Mouse (Mus musculus) Patski (cell line): ENCODE measurements around the gene Wdsub1. TPM values are rescaled to one million over a fixed set of nuclear protein-coding genes. Genes with fewer than 3 reads are reported as not detected.

ENCODE experiments used
- ATAC-seq: fragments of 100-300 bp; one replicate; pipeline ENCODE4 v1.8.0; 2021
- CTCF ChIA-PET: fragments of 350-600 bp; sonication (Branson Sonifier 250); formaldehyde crosslinking; loops from one replicate; lab custom pipeline; 2022; ENCODE audit warnings: inconsistent platforms; lab: Charles Lee
- POLR2A ChIA-PET: fragments of 350-600 bp; sonication (Branson Sonifier 250); formaldehyde crosslinking; loops from one replicate; lab custom pipeline; 2022; ENCODE audit warnings: antibody characterized with exemption, inconsistent platforms; lab: Charles Lee
- DNase-seq: peaks from one replicate; pipeline ENCODE4 v3.0.0-alpha.2; 2011; ENCODE audit warnings: low read depth, low spot score
- H3K27me3 ChIP-seq: fragments of 371-371 bp; one replicate; pipeline ENCODE4 v1.5.1; 2021
- CTCF ChIP-seq: fragments of 100-300 bp; IDR thresholded peaks from one replicate; pipeline ENCODE4 v1.5.1; 2021
- in situ Hi-C: fragments of 300-500 bp; cut with MboI; formaldehyde crosslinking; loops from 3 replicates; pipeline ENCODE4 v1.11.1; 2018; ENCODE audit warnings: low pct_unique_long_range_greater_than_20kb, mixed read lengths
- polyA plus RNA-seq: library from polyadenylated mRNA; unstranded; gene quantifications from one replicate; pipeline ENCODE4 v1.2.3, GENCODE M21; 2021

Gene Wdsub1
- polyA plus RNA-seq: 54.4 TPM

DNA sequence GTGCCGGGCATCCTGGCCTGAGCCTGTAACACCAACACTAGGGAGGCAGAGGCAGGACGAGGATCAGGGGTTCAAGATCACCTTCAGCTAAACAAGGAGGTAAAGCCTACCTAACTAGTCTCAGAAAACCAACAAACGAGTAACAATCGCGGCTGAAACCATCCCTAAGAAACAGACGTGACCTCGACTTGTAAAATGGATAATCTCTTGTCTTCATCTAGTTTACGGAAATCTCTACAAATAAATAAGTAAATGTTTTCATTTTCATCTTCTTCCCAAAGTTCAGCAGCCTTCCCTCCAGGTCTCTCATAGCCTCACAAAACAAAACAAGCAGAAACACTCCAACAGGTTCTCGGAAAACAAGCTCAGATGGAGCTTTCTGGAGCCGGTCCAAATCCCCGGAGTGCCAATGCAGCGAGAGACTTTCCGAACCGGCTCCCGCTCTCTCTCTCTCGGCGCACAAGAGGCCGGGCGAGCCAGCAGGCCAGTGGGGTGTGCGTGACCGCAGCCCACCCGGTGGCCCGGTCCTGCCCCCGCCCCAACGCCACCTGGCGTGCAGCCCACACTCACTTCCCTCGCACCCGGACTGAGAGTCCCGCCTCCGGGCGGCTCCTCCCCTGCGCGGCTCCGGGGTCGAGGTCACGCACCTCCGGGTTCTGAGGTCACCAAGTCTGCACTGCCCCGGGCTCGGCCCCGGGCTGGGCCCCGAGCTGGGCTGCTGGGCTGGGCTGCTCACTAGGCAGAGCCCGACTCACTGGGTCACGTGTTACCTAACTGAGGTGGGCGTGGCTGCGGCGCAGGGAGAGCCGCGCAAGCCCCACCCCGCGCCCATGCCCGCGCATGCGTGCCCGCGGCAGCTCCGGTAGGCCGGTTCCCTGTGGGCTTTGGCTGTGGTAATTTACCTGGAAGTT lies at the start of gene Wdsub1:
TSS of gene Wdsub1 (minus strand) at position 761 of the 911 bp plus-strand sequence.
- ChIA-PET CTCF (interaction anchor here (0.6 kb wide), 1 partner anchor 1006 kb away, joined by 3 read pairs; no protein-coding TSS in a partner anchor), POLR2A (interaction anchor here (0.6 kb wide), 3 partner anchors 52 to 225 kb away, joined by 3 read pairs; no protein-coding TSS in a partner anchor)
- no peak for TF ChIP-seq CTCF
- H3K27me3 ChIP-seq: no peaks in the 10 kb centered on the region
- peak; percentile 50 for DNase-seq
- peak; percentile 74 for ATAC-seq
- in situ Hi-C loops: no loop called here

DNA sequence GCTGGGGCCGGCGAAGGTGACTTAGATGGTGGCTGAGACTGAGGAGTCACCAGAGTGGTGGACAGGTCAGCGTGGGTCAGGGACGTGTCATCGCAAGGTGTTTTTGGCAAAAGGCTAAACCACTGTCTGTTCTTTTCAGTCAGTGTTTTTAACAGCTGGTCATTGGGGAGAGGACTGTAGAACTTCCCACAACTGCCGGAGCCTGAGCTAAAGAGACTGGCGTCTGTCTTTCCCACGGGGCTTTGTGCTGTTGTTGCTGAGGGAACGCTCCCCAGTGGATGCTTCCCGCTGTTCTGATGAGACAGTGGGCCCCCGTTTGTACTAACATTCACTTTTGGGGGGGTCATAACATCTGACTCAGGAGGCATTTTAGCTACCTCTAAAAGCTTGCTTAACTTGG lies 31.2 kb upstream of the Wdsub1 start:
- H3K27me3 ChIP-seq: no peaks in the 10 kb centered on the region
- ATAC-seq: no peak
- ChIA-PET CTCF (no interaction called here), POLR2A (no interaction called here)
- no peak for TF ChIP-seq CTCF
- no peak for DNase-seq
- in situ Hi-C loops: no loop called here

DNA sequence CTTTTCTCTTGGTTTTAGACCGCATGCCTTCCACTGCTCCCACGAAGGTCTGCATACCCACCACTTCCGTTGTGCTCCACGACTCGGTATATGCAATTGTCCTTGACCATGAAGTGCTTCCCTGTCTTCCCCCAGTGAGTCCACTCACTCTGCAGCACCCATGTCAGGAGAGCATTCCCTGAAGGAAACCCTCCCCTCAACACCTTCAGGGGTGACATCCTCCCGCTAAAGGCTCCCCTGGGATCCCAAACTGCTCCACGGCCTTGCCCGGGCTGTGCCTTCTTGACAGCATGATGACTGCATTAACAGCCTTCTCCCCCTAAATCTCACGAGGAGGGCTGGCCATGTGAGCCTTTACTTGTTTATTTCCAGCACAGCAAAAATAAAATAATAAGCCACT lies 25.7 kb upstream of the Wdsub1 start:
- ATAC-seq (no peak), DNase-seq (no peak)
- ChIA-PET POLR2A (no interaction called here), CTCF (no interaction called here)
- in situ Hi-C loops: no loop called here
- no peak for TF ChIP-seq CTCF
- H3K27me3 ChIP-seq: no peaks in the 10 kb centered on the region

- TF ChIP-seq CTCF: no peak
- POLR2A ChIA-PET: interaction anchor here (0.6 kb wide), 1 partner anchor 104 kb away, joined by 7 read pairs; no protein-coding TSS in a partner anchor
- DNase-seq: no peak
- CTCF ChIA-PET: interaction anchor here (0.9 kb wide), 1 partner anchor 11 kb away, joined by 4 read pairs; no protein-coding TSS in a partner anchor
- ATAC-seq: no peak
- H3K27me3 ChIP-seq: no peaks in the 10 kb centered on the region
- in situ Hi-C loops: no loop called here
These were observed 21.6 kb upstream of the Wdsub1 start for GRCm38 (mm10) chr2:59904007-59904406.

DNA sequence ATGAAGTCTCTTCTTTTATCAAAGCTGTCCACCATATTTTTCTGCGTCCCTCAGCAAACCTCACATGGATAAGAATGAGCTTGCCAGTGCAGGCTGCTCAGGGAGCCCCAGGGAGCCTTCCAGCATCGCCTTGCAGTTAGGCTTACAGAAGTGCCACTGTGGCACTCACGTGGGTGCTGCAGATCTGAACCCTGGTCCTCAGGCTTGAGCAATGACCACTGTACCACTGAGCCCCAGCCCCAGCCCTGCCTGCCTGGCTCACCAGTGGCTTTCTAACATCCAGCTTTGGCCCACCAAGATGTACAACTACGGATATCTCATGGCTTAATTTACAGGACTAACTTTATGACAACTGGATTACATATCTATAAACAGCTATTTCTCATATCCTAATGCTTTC lies 16.3 kb upstream of the Wdsub1 start:
- CTCF ChIA-PET: no interaction called here
- DNase-seq (no peak), ATAC-seq (no peak)
- no peaks in the 10 kb centered on the region for H3K27me3 ChIP-seq
- in situ Hi-C loops: no loop called here
- POLR2A ChIA-PET: no interaction called here
- TF ChIP-seq CTCF: no peak

DNA sequence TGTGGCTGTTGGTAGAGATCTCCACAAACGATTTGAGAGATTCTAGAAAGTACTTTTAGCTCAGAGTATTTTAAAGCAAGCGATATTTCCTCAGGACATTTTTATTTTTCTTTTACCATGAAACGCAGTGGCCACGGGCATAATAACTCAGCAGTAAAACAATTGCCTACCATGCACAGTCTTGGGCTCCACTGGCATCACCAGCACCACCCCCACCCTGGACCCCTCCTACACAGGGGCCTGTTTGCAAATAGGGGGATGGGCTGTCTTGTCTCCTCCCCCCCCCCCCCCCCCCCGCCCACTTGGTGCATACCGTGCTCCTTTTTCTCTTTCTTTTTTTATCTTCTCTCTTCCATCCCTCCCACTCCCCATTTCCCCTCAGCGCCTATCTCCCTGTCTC lies 15.7 kb upstream of the Wdsub1 start:
- in situ Hi-C loops: no loop called here
- ChIA-PET CTCF (no interaction called here), POLR2A (no interaction called here)
- no peak for DNase-seq
- no peak for TF ChIP-seq CTCF
- ATAC-seq: no peak
- no peaks in the 10 kb centered on the region for H3K27me3 ChIP-seq

DNA sequence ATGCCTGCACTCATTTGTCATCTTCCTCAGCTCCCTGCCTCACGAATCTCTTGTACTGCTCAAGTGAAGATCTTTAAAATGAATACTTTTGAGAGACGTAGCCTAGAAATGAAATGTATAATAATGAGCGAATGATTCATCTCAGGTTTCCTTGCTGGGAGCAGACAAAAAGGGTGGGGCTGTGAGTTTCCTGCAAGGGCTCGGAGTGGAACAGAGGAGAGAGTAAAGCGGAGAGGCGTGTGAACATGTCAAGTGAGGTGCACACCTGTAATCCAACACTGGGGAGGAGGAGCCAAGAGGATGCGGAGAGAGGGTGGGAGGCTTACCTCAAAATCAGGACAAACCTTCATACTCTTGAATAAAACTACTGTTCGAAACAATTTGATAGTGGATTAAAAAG lies 14.4 kb upstream of the Wdsub1 start:
- ChIA-PET CTCF (interaction anchor here (0.8 kb wide), 1 partner anchor 375 kb away, joined by 3 read pairs; no protein-coding TSS in a partner anchor), POLR2A (no interaction called here)
- ATAC-seq (no peak), DNase-seq (no peak)
- no peaks in the 10 kb centered on the region for H3K27me3 ChIP-seq
- TF ChIP-seq CTCF: no peak
- in situ Hi-C loops: no loop called here

DNA sequence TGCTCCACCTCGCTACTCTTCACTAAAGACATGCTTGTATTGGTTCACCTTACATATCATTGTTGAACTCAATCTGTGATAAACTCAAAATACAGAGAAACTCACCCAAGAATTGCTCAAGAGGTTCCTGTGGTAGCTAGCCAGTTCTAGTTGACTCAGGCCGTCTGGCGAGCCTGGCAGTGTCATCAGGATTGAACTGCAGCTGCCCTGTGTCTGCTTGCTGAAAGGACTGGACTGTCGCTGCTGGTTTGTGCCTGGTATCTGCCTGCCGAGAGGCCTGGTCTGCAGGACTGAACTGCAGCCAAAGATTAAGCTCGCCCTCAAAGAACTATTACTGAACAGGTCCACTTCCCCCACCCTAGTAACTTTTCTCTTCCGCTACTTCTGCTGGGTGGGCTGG lies 14.0 kb upstream of the Wdsub1 start:
- TF ChIP-seq CTCF: no peak
- in situ Hi-C loops: no loop called here
- DNase-seq (no peak), ATAC-seq (no peak)
- ChIA-PET CTCF (no interaction called here), POLR2A (no interaction called here)
- H3K27me3 ChIP-seq: no peaks in the 10 kb centered on the region

DNA sequence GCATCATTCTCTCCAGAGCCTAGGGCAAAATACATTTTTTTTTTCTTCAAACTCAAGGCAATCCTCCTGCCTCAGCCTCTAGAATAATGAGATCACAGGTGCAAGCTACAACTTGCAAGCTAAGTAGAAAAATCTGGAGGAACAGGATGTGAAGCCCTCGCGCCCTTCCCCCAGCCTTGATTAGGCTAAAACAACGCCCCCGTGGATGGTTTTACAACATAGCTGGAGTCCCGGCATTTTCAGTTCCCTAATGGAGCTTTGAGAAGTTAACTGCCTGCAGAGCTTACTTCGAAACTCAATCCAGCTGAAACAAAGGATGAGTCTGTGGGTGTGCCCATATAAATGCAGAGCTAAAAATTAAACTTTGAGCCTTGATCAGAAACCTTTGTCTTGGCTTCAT lies 7.3 kb upstream of the Wdsub1 start:
- POLR2A ChIA-PET: no interaction called here
- no peak for TF ChIP-seq CTCF
- CTCF ChIA-PET: interaction anchor here (0.8 kb wide), 1 partner anchor 11 kb away, joined by 3 read pairs; no protein-coding TSS in a partner anchor
- no peaks in the 10 kb centered on the region for H3K27me3 ChIP-seq
- no peak for DNase-seq
- ATAC-seq: no peak
- in situ Hi-C loops: no loop called here

- TF ChIP-seq CTCF: no peak
- H3K27me3 ChIP-seq: no peaks in the 10 kb centered on the region
- CTCF ChIA-PET: interaction anchor here (1.5 to 1.8 kb wide), 2 partner anchors 10 to 341 kb away, joined by 3 to 7 read pairs; no protein-coding TSS in a partner anchor
- no peak for DNase-seq
- peak; percentile 32 for ATAC-seq
- in situ Hi-C loops: no loop called here
- POLR2A ChIA-PET: interaction anchor here (0.6 kb wide), 2 partner anchors 96 to 224 kb away, joined by 3 read pairs; no protein-coding TSS in a partner anchor
These were observed 421 bp upstream of the Wdsub1 start for GRCm38 (mm10) chr2:59882742-59883281.

GRCm38 (mm10) chr2:59881404-59881803 lies 987 bp downstream of the Wdsub1 start:
- TF ChIP-seq CTCF: no peak
- ATAC-seq (no peak), DNase-seq (no peak)
- in situ Hi-C loops: no loop called here
- ChIA-PET POLR2A (interaction anchor here (0.6 kb wide), 1 partner anchor 51 kb away, joined by 3 read pairs; no protein-coding TSS in a partner anchor), CTCF (no interaction called here)
- H3K27me3 ChIP-seq: no peaks in the 10 kb centered on the region
